Mouse (Mus musculus) CD4-positive, CD25-positive, alpha-beta regulatory T cell, adult 2 months (primary cell): ENCODE results near the gene Epas1.

ENCODE experiments used
- DNase-seq: peaks from one replicate; pipeline ENCODE4 v3.0.0-alpha.2; 2012; ENCODE audit warnings: low read depth, low spot score

Epas1 gene

GRCm38 (mm10) chr17:86827391-86828165 is 74.1 kb downstream of the Epas1 start:
- no peak for DNase-seq

DNA sequence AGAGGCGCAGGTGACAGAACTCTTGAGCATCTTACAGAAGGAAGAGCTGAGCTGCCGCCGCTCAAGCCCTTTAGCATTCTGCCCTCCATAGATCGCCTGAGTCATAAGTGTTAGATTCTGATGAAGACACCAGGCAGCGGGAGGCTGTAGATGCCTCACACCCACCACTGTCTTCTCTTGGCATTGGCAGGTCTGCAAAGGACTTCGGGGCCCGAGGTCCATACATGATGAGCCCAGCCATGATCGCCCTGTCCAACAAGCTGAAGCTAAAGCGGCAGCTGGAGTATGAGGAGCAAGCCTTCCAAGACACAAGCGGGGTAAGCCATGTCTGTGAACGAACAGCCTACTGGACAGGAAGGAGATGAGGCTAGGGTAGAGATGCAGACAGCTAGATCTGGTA is 75.0 kb downstream of the Epas1 start:
- no peak for DNase-seq

- DNase-seq: no peak
These were observed 76.1 kb downstream of the Epas1 start for GRCm38 (mm10) chr17:86829383-86830175.

DNA sequence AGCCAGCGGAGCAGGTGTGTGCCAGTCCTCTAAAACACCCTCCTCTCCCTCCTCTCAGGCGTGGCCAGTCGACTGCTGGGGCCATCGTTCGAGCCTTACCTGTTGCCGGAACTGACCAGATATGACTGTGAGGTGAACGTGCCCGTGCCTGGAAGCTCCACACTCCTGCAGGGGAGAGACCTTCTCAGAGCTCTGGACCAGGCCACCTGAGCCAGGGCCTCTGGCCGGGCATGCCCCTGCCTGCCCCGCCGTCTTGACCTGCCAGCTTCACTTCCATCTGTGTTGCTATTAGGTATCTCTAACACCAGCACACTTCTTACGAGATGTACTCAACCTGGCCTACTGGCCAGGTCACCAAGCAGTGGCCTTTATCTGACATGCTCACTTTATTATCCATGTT is 77.4 kb downstream of the Epas1 start:
- no peak for DNase-seq

DNA sequence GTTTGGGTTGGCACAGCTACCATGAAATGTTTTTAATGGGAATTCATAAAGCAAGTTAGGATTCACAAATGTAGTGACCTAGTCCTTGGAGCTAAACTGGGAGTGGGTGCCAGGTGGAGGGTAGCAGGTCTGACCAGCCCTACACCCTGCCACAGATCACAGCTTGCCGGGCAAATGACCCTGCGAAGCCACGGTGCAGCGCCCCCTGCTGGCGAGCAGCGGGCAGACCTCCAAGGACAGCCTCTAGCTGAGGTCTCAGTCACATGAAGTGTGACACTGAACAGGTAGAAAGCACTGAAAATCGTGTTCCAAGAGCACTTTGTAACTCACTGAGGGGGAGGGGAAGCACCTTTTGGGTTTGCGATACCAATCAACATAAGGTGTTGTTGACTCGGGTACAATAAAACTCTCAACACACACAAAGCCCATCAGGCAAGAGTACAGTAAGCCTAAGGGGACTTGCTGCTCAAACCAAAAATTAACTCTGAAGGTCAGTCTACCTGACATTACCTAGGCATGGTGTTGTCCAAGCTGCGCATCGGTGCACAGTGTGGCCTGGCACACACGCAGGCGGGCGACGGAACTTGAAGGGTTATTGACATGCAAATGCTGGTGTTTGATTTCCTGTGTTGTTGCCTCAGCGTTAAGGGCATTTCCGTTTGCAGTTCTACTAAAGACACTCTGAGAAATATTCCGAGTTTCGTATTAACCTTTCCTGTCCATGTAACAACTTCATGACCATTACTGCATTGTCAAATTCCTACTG is 79.2 kb downstream of the Epas1 start:
- DNase-seq: peak; percentile 50

- DNase-seq: no peak
These were observed 80.4 kb downstream of the Epas1 start for GRCm38 (mm10) chr17:86833945-86834344.

GRCm38 (mm10) chr17:86839308-86839707 is 85.8 kb downstream of the Epas1 start:
- DNase-seq: no peak

GRCm38 (mm10) chr17:86850700-86851337 is 97.3 kb downstream of the Epas1 start:
- peak; percentile 21 for DNase-seq

DNA sequence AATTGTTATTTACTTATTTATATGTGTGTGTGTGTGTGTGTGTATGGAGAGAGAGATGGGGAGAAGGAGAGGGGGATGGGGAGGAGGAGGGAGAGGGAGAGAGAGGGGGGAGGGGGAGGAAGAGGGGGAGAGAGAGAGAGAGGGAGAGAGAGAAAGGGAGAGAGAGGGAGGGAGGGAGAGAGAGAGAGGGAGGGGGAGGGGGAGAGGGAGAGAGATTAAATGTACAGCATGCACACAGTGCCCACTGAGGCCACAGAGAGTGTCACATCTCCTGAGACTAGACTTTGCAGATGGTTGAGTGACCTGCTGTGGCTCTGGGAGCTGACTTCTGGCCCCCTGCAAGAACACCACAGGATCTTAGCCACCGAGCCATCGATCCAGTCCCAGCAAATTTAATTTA is 98.3 kb downstream of the Epas1 start:
- no peak for DNase-seq

GRCm38 (mm10) chr17:86852591-86853031 is 99.1 kb downstream of the Epas1 start:
- DNase-seq: peak; percentile 63

GRCm38 (mm10) chr17:86870586-86870985 is 117.1 kb downstream of the Epas1 start:
- DNase-seq: no peak

GRCm38 (mm10) chr17:86872643-86873042 is 119.1 kb downstream of the Epas1 start:
- DNase-seq: peak; percentile 45

GRCm38 (mm10) chr17:86876940-86877339 is 123.4 kb downstream of the Epas1 start:
- DNase-seq: no peak

DNA sequence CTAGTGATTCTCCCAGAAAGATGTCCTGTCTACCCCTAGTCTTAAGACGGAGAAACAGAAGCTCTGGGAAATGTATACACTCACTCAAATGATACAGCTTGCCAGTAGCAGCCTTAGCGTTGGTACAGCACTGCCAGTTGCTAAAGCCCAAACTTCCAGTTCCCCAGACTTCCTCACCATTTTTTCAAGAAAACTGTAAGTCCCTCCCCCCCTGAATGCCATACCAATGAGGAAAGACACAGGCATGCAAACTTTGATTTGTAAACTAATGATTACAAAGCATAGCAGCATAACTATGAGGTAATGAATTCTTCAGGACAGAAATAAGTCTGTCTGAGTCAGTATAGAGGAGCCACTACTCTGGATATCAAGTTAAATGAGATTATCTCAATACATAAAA is 124.2 kb downstream of the Epas1 start:
- DNase-seq: no peak

- no peak for DNase-seq
These were observed 126.6 kb downstream of the Epas1 start for GRCm38 (mm10) chr17:86880056-86880455.

- DNase-seq: peak; percentile 47
These were observed 127.1 kb downstream of the Epas1 start for GRCm38 (mm10) chr17:86880461-86881044.
